Mouse (Mus musculus) common myeloid progenitor, adult 5-6 weeks (primary cell): Measurements from ENCODE around the gene Pop5. TPM values are rescaled to one million over a fixed set of nuclear protein-coding genes. Genes with fewer than 3 reads are reported as not detected.

Source experiments
- ATAC-seq: replicated peaks from 2 replicates; pipeline ENCODE4 v1.8.0; 2016; ENCODE audit warnings: low read depth, mild to moderate bottlenecking, moderate TSS enrichment, inconsistent platforms; ENCODE audit not compliant: poor library complexity, severe bottlenecking
- total RNA-seq: library from RNA; stranded (forward); fragments of 200-1000, 187-1606 nt; gene quantifications from 2 replicates; pipeline ENCODE4 v1.2.3, GENCODE M21; 2017

The Pop5 gene
- 75.6 and 104 TPM in 2 replicates for total RNA-seq

DNA sequence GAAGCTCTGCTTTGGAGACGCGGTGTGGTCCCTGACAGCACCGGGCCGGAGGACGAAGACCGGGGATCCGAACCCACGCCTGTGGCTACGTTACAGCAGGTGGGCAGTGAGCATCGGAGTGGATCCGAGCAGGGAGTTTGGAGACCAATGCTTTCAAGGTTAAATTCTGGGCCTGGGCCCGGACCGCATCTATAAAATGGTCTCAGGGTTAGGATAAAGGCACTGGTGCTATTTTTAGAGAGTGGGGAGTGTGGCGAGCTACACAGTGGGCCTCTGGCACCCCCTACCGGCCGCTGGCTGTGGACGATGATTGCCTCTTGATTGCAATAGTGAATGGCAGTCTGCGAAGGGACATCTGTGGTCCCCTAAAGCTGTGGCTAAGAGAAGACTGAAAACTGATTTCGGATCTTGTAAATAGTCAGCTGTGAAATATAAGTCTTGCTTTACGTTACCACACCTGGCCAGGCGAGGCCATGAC, at the start of gene Pop5:
Gene Pop5 (plus strand): TSS at position 51 of the 478 bp plus-strand sequence.
- ATAC-seq = peak; percentile 78

DNA sequence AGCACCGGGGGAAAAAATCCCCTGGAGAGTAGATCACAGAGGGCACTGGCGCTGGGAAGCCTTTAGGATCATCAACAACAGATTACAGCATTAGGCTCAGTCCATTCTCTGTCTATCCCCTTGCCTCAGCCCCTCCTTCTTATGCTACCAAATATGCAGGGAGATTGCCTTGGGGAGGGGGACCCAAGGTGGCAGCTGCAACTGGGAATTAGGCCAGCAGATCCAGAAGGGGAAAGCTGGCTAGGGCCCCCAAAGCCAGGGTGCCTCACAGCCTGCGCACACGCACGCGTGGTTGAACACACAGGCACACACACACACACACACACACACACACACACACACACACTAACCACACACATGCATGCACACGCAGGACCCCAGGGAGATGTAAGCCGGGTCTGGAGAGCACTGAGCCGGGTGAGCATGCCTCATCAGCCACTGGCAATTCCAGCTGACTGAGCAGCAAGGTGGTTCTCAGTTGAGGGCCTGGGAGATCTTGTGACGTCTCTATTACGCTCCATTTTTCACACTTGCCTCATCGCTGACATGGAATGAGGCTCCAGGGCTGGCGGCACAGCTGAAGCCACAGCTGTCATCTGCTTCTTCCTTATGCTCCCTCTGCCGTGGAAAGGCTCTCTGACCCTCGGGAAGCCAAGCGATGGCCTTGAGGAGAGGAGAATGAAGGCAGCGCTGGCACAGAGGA, 49.1 kb upstream of the Pop5 start:
- no peak for ATAC-seq

DNA sequence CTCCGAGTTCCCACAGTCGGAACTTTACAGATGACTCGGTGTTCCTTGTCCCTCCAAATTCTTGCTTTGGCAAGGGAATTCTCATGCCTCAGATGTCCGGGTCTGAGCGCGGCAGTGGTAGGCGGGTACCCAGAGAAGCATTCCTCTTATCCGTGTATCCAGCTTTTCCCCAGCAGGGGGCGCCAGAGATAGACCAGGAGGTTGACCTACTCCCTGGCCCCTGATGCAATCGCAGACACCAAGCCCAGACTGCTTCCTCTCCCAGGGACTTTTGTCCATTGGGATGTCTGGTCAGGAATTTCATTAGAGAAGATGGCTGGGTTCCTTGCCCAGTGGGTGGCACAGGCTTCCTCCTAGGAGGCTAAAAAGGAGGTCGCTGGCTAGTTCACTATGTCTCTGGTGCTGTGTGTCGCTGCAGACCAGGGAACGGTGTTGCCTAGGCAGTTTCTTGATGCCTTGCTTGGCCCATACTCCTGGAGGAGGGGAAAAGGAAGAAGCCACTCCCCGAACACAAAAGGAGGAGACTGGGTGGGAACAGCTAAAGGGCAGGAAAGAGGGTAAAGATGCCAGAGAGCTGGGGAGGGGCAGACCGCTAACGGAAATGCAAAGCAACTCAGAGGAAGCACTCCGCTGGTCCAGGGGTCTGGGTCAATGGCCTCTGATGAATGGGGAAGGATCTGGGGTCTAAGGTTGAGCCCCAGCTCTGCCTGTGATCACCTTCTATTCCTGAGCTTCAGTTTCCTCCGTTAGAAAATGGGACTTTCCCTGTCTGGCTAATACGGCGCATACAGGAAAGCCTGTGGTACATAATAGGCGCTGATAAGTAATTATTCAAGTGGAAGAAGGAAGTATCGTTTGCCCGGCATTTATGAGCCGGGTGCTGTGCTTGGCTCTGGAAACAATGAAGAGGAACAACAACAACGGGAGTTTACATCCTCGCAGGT, 48.2 kb upstream of the Pop5 start:
- peak; percentile 71 for ATAC-seq

DNA sequence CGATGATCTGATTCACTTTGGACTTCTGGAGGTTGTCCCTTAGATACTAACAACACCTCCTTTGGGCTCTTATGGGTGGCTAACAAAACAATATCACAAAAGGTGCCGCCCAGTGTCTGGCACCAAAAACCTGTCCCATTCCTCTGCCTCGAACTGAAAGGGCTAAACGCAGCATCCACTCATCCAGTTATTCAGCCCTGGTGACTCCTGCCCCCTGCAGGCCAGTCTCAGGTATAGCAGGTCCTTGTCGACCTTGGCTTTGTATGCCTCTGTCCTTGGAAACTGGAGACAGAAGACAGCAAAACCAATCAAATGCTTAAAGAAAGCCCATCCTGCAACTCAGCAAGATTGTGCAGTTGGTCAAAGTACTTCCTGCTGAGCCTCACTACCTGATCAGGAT, 46.8 kb upstream of the Pop5 start:
- no peak for ATAC-seq

DNA sequence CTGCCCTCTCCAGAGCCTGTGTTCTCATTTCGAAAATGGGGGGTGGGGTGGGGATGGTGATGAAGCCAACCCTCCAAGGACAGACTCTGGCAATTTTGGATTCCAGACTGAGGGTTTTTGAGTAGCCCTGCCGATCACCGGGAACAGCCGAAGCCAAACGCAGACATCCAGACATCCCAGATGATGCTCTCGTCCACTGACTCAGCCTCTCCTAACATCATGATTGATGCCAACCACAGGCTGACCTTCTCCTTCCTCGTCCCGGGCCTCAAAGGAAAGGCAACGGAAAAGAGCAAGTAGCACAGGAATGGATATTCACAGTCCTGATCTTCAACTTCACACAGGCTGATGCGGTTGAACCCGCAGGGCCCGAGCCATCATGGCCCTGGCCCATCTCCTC, 45.6 kb upstream of the Pop5 start:
- ATAC-seq = no peak

DNA sequence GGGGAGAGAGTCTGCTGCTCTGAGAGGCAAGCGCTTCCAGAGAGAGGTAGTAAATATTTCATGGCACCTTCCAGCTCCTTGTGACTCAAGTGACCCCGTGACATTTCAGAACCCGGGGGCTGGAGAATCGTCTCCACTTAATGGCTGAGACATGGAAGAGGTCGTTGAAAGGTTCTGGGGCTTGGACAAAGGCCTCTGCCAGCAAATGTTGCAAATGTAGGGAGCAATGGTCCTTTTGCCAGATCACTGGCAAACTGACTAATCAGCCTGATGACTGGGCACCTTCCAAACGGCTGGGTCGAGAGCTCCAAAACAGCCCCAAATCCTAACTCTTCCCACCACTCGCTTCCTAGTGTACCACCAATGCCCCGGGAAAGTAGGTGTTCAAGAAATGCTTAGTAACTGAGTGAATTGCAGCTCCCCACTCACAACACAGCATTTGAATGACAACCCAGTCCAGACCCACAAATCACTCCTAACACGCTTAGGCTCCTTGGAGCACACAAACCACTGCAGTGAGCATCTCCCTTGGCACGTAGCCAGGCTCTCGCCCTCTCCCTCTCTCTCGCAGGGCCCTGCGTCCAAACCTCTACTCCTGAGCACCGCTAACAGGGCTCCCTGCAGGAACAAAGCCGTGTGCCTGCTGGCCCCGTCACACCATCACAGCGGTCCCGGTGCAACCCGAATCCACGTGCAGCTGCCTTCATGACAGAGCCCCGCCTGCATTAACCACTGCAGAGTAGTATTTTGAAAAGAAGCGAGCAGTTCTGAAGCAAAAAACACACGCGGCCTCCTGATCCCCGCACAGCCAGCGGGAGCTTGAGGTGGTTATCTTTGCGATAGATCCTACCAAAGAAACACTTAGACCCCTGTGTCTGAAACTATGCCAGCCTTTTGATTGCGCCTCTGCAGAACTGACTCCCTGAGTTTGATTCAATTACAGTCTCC, 43.5 kb upstream of the Pop5 start:
- no peak for ATAC-seq

DNA sequence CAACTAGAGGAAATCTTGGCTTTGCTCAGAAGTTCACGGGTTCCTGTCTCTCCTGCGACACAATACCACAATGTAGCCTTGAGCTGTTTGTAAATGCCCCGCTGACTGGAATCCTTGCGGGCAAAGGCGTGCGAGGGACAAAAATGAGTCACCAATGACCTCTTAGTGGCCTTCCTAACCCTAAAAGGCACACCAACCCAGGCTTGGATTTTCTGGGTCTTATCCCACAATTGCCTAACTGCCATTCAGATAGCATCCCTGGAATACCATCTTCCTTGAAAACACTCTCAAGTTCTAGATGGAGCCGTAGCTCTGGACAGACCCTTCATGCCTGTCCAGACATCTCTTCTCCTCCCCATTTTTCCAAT, 42.8 kb upstream of the Pop5 start:
- ATAC-seq = no peak

DNA sequence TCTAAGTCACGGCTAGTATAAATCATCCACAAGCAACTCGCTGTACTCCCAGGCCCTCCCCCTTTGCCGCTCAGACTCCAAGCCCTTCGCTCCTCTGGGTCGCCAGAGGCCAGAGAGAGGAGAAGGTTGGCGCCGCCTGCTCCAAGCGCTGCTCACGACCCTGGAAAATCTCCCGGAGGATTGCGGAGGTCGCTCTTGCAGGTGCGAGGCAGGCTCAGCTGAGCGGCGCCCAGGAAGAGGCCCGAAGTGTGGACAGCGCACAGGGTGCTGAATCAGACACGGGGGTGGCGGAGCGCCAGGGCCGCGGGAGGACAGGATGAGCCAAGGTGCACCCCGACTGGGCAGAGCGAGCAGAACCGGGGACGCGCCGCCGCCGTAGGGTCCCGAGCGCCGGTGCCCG, 42.4 kb upstream of the Pop5 start:
- ATAC-seq = peak; percentile 34; the same call in 1 of the 2 replicates

DNA sequence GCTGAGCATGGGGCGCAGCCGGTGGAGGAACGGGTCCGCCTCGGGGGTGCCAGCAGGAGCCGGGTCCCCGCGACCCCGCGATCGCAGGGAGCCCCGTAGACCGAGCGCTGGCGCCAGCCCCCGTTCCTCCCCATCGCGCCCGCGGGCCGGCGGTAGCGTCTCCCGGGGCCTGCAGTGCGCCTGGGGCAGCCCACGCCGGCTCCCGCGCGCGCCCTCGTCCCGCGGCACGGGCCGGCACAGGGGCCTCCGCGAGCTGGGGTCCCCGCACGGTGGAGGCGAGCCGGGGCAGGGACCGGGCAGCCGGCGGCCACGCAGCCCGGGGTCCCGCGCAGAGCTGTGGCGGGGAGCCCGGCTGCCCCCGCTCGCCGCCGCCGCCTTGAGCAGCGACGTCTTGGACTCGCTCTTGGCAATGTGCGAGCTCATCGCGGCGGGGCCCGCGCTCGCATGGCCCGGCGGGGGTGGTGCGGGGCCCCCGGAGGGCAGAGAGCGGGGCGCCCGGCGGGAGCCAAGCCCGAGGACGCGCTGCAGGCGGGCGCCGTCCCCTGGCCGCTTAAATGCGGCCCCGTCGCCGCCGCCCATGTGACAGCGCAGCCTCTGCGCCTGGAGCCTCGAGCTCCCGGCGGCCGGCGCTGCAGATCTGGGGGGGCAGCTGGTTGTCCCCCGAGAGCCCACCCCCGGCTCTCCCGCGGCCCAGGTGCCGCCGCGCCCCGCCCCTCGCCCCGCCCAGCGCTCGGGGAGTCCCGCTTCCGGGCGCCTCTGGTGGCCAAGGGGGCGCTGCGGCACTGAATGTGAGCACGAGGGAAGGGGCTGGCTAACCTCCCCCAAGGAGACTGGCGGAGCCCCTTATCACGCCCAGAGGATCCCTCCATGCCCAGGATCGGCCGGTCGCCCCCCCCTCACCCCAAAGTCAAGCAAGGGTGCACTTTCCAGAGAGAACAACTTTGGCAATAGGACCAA, 41.7 kb upstream of the Pop5 start, which contains the start of gene Cabp1:
Gene Cabp1 (minus strand): TSS at position 713 of the 957 bp plus-strand sequence.
- peak; percentile 62 for ATAC-seq

DNA sequence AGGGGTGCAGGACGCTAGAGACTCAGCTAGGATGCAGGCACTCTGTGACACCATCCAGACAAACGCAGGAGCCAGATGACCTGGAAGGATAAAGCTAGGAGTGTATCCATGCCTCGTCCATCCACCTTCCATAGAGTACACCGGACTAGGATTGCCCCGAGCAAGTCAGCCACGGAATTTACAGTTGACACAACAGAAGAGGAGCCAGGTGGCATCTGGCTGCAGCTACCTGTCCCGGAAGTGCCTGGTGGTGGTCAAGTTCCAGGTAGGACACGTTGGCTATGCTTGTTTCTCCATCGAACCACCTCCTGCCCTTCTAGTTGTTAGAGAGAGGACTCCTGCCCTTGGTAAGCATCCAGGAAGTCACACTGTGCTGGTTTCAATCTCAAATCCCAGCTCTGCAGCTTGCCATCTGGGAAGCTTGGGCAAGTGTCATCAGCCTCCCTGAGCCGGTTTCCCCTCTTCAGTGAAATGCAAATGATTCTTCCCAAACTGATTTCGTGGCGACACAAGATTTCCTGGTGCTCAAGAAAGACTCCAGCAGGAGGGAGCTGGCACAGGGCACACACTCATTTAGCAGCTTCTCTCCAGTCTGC, 40.9 kb upstream of the Pop5 start:
- ATAC-seq = no peak

DNA sequence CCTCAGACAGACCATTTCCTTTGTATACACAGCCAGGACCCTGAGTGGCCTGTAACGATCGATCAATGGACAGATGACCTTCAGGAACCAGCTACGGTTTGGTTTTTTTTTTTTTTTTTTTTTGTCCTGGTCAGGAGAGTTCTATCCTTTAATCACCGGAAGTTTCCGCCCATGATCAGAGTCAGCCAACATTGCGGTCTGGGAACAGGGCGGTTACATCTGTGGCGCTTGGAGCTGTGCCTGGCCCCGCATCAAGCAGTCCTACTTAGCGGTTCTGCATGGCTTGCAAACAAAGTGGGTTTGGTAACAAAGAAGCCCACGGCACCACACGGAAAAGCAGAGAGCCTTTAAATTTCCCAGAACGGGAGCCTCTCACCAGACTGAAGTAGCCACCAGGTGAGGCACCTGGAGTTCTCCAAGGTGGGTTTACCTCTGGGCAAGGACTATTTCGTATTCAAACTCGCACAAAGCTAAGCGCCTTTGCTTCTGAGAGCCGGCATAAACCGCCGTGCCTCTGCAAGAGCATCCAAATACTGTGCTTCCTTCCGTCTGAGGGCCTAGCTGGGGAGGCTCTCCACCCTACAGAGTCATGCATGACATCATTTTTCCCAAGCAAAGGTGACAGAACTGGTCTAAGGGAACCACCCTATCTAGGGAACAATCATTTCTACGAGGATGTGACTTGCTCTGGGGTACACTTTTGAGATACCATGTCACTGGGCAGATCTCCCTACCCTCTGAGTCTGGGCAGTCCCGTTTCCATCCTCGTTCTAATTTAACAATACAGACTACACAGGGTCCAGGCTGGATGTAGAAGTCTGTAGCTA, 31.7 kb upstream of the Pop5 start:
- 0 out of 2 replicates have a peak, but pooled peaks have one; percentile 29 for ATAC-seq

DNA sequence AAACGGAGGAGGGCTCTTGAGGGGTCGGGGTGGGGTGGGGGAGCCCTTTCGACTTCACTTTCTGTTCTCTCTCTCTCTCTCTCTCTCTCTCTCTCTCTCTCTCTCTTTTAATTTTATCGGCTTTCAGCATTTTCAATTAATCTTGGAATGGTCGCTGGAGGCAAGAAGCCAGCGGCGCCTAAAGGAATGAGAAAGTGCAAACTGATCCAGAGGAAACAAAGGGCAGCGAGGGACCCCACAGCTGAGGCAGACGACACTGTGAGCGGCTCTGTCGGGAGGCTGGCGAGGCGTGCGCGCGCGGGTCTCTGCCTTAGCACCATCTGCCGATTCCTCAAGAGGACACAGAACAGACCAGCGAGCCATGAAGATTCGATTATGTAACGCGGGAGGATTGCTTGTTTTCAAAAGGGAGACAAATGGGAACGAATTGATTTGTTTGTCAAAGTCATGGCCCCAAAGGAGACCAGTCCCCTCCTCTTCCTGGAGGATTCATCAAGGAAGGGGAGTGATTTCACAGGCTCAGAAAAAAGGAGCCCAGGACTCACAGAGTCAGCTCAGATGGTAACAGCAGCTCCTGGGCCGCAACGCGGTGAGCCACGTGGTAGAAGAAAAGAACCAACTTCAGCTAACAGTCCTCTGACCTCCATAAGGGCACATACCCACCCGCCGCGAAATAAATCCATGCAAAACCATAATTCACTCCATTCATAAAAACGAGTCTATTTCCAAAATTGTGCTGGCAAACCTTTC, 30.9 kb upstream of the Pop5 start:
- ATAC-seq = 0 out of 2 replicates have a peak, but pooled peaks have one; percentile 50

DNA sequence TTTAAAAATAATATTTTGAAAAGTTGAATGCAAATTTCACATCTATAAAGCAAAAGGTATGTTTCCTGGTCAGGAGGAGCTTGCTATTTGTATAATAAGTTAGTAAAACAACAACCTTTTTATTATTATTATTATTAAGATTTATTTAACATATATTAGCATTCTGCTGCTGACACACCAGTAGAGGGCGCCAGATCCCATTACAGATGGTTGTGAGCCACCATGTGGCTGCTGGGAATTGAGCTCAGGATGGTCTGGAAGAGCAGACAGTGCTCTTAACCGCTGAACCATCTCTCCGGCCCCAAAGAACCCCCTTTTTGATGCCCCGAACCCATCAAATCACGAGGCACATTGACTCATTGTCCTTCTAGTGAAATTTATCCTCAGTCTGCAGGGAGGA, 28.4 kb upstream of the Pop5 start:
- no peak for ATAC-seq

DNA sequence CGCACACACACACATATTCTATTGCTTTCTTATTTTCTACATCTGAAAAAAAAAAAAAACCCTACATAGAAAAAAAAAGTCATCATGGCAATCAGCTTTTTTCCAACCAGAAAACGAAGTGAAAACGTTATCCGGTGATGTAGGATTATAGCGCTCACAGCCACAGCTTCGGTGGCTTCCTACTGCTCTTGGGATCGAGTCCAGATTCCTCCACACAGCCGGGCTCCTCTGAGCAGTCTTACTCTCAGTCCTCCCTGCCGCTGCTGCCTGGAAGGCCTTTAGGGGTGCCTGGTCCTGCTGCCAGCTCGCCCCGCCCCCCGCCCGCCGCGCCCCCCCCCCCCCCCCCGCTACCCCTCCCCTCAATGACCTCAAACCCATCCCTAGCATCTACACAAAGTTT, 27.7 kb upstream of the Pop5 start:
- ATAC-seq = no peak

DNA sequence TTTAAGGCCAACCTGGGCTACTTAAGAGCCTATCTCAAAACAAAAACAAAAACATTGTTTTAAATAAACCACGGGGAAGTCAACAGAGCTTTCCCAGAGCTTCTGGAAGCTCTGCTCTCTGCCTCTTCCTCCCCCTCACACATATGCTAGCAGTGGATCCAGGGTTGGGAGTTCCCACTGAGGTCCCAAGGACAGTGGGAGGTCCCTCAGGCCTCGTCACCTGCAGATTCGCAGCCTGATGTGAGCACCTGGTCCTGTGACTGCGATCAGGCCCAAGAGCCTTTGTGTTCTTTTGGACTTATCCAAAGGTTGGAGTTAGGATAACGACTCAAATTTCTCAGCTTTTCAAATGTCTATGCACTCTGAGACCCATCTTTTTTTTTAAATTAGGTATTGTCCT, 27.0 kb upstream of the Pop5 start:
- ATAC-seq = no peak

DNA sequence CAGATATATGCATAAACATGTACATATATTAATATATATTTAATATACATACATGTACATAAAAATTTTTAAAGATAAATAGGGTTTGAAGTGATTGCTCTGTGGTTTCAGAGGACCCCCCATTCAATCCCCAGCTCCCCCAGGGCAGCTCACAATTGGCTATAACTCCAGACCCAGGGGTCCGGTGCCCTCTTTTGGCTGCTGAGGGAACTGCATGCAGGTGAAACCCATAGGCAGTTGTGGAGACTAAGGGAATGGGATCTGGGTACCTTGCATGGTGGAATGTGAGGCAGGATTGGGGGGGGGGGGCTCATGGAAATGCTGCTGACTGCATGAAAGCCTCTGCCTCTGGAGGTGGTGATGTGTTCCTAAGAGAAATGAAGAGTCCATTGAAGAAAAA, 25.3 kb upstream of the Pop5 start:
- no peak for ATAC-seq

DNA sequence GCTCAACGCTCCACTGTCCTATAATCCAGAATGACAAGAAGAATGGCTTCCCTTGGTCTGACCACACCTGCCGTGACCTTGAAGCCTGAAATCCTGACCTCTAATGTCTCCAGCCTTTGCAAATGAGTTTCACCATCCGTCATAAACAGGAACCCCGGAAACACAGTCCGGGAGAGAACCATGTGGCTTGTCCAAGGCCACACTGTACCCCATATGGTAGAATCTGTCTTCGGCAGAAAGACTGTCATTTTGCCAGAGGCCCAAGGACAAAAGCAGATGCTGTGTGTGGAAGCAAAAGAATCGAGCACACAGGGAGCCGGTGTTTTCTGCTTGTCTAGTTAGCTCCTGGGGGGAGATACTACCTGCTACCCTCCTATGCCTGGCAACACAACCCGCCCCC, 23.2 kb upstream of the Pop5 start:
- no peak for ATAC-seq
